Comparison of ENCODE assay signal across 8 mouse cellular contexts in genomic region chr10:41489294-41489693, GRCm38 (mm10). TPM values are rescaled to one million over a fixed set of nuclear protein-coding genes. Genes with fewer than 3 reads are reported as not detected.
A peak's percentile ranks its signal among the peaks of the same experiment; 100 is the strongest.
DNase-seq lines count a peak whose midpoint lies in the region; ATAC-seq and TF ChIP-seq lines count a peak whose summit lies in the region.

No protein-coding gene starts in this region.

- H3K4me1 ChIP-seq in megakaryocyte, embryonic 14.5 days = peaks cover 38% of the 10 kb centered on the region
- H3K4me1 ChIP-seq in hindbrain, embryonic 12.5 days = peaks cover 23% of the 10 kb centered on the region
- H3K4me1 ChIP-seq in limb, embryonic 14.5 days (ENCODE audit: control insufficient read depth, insufficient read depth, low read length) = peaks cover 14% of the 10 kb centered on the region
- peaks cover 24% of the 10 kb centered on the region for H3K4me1 ChIP-seq in stomach, embryonic 14.5 days (ENCODE audit: control insufficient read depth, insufficient read depth, low read length)
- H3K4me1 ChIP-seq in cerebellum, adult 2 months (ENCODE audit: control insufficient read depth, insufficient read depth, low read length) = peaks cover 7% of the 10 kb centered on the region

- no peak for DNase-seq in limb, embryonic 14.5 days (ENCODE audit: low spot score)
- DNase-seq in cerebellum, adult 2 months = no peak
- DNase-seq in layer of hippocampus, adult 18-20 months (ENCODE audit: low spot score in 2 of 2) = no peak
- DNase-seq in urinary bladder, adult 18-20 months (ENCODE audit: low spot score in 2 of 2) = no peak

- peaks cover 54% of the 10 kb centered on the region for H3K27me3 ChIP-seq in megakaryocyte, embryonic 14.5 days (replicated peaks)
- 0 out of 2 replicates have a peak, but pooled peaks cover 3% of the 10 kb centered on the region for H3K27me3 ChIP-seq in hindbrain, embryonic 12.5 days
- H3K27me3 ChIP-seq in limb, embryonic 14.5 days (ENCODE audit: control insufficient read depth, insufficient read depth, low read length) = no peaks in the 10 kb centered on the region
- H3K27me3 ChIP-seq in stomach, embryonic 14.5 days (ENCODE audit: control insufficient read depth, insufficient read depth, low read length) = no peaks in the 10 kb centered on the region
- no peaks in the 10 kb centered on the region for H3K27me3 ChIP-seq in cerebellum, adult 2 months (ENCODE audit: control insufficient read depth, insufficient read depth, low read length)

- no peak overlapping the region for H3K27ac ChIP-seq in hindbrain, embryonic 12.5 days
- no peak overlapping the region for H3K27ac ChIP-seq in limb, embryonic 14.5 days (replicated peaks; ENCODE audit: low read depth, low read length)
- H3K27ac ChIP-seq in stomach, embryonic 14.5 days (ENCODE audit: low read length) = no peak overlapping the region
- H3K27ac ChIP-seq in cerebellum, adult 2 months (ENCODE audit: insufficient read depth, low read length) = no peak overlapping the region

- H3K9ac ChIP-seq in hindbrain, embryonic 12.5 days = peak overlapping the region; percentile 65
- H3K9ac ChIP-seq in limb, embryonic 14.5 days (ENCODE audit: low read depth, low read length, severe bottlenecking) = peak overlapping the region; percentile 73
- peak overlapping the region; percentile 58; the same call in 1 of the 2 replicates for H3K9ac ChIP-seq in stomach, embryonic 14.5 days (replicated peaks; ENCODE audit: low read depth, low read length)

- TF ChIP-seq POLR2A in limb, embryonic 14.5 days (IDR thresholded peaks at IDR 0.05; ENCODE audit: borderline replicate concordance, extremely low read depth, insufficient read depth, insufficient read length) = no peak
- TF ChIP-seq POLR2A in cerebellum, adult 2 months (IDR thresholded peaks at IDR 0.05; ENCODE audit: borderline replicate concordance, insufficient read depth, low read length) = no peak

- no peaks in the 10 kb centered on the region for H3K9me3 ChIP-seq in megakaryocyte, embryonic 14.5 days
- H3K9me3 ChIP-seq in hindbrain, embryonic 12.5 days (replicated peaks) = no peaks in the 10 kb centered on the region
- no peaks in the 10 kb centered on the region for H3K9me3 ChIP-seq in limb, embryonic 14.5 days (ENCODE audit: control insufficient read depth, low read length)
- H3K9me3 ChIP-seq in stomach, embryonic 14.5 days (ENCODE audit: control insufficient read depth, low read depth, low read length) = no peaks in the 10 kb centered on the region

- ATAC-seq in megakaryocyte, adult 5-6 weeks (ENCODE audit: poor library complexity, severe bottlenecking) = no peak
- ATAC-seq in hindbrain, embryonic 12.5 days (ENCODE audit: low FRiP score) = no peak
- no peak for ATAC-seq in limb, embryonic 14.5 days (ENCODE audit: low FRiP score, low read depth)
- no peak for ATAC-seq in stomach, embryonic 14.5 days (ENCODE audit: insufficient number of reproducible peaks, insufficient read depth, low FRiP score, low read depth)

- H3K4me2 ChIP-seq in hindbrain, embryonic 12.5 days (replicated peaks) = peak overlapping the region; percentile 99
- peak overlapping the region; percentile 100 for H3K4me2 ChIP-seq in limb, embryonic 14.5 days (replicated peaks; ENCODE audit: low read depth, low read length, severe bottlenecking)
- peak overlapping the region; percentile 99 for H3K4me2 ChIP-seq in stomach, embryonic 14.5 days (replicated peaks; ENCODE audit: low read depth, low read length)

- WGBS in hindbrain, embryonic 12.5 days = 32% methylated on average over 8 of the region's 8 CpGs
- WGBS in limb, embryonic 14.5 days = 17% methylated on average over 8 of the region's 8 CpGs
- 21% methylated on average over 8 of the region's 8 CpGs for WGBS in stomach, embryonic 14.5 days
- WGBS in cerebellum, adult 2 months = 57% methylated on average over 8 of the region's 8 CpGs

- H3K36me3 ChIP-seq in megakaryocyte, embryonic 14.5 days (replicated peaks; ENCODE audit: low read length) = peaks cover 40% of the 10 kb centered on the region
- H3K36me3 ChIP-seq in hindbrain, embryonic 12.5 days = peaks cover 35% of the 10 kb centered on the region
- peaks cover 40% of the 10 kb centered on the region for H3K36me3 ChIP-seq in limb, embryonic 14.5 days (ENCODE audit: control insufficient read depth, insufficient read depth, low read length)
- H3K36me3 ChIP-seq in stomach, embryonic 14.5 days (ENCODE audit: control insufficient read depth, insufficient read depth, low read length) = peaks cover 16% of the 10 kb centered on the region; the same call in 1 of the 2 replicates

- peak overlapping the region; percentile 95 for H3K4me3 ChIP-seq in megakaryocyte, embryonic 14.5 days (replicated peaks)
- peak overlapping the region; percentile 58 for H3K4me3 ChIP-seq in hindbrain, embryonic 12.5 days
- peak overlapping the region; percentile 62 for H3K4me3 ChIP-seq in limb, embryonic 14.5 days (replicated peaks; ENCODE audit: low read length)
- H3K4me3 ChIP-seq in stomach, embryonic 14.5 days (ENCODE audit: low read depth, low read length) = peak overlapping the region; percentile 74
- no peak overlapping the region for H3K4me3 ChIP-seq in cerebellum, adult 2 months (replicated peaks; ENCODE audit: insufficient read depth, low read depth, low read length)

- no peak for TF ChIP-seq CTCF in cerebellum, adult 2 months (IDR thresholded peaks at IDR 0.05; ENCODE audit: borderline replicate concordance, insufficient read depth, low read depth, low read length)

RNA-seq across cellular contexts. Expression of gene Smpd2, which starts 0.9 kb away (rescaled TPM):
- 9.3 and 13.7 TPM in 2 replicates for polyA plus RNA-seq in megakaryocyte, embryonic 14.5 days (2012; ENCODE audit: insufficient read depth, low replicate concordance)
- 9.4 and 14.3 TPM in 2 replicates for total RNA-seq in megakaryocyte, adult 5-6 weeks (2015)
- total RNA-seq in megakaryocyte, adult 5-6 weeks (2017) = 10.9 and 11.3 TPM in 2 replicates
- 41.4 and 42.8 TPM in 2 replicates for polyA plus RNA-seq in hindbrain, embryonic 12.5 days (2016; fragmentation: Nextera tagmentation; extraction: Ambion mirVana)
- polyA plus RNA-seq in limb, embryonic 14.5 days (2012; rRNA removed) = 75.2 and 86.8 TPM in 2 replicates
- 46.2 and 49.8 TPM in 2 replicates for polyA plus RNA-seq in limb, embryonic 14.5 days (2014; fragmentation: Nextera tagmentation; extraction: Ambion mirVana)
- 55.1 and 59.6 TPM in 2 replicates for polyA plus RNA-seq in stomach, embryonic 14.5 days (2014; fragmentation: Nextera tagmentation; extraction: Ambion mirVana)
- polyA plus RNA-seq in cerebellum, adult 2 months (2012; rRNA removed) = 36.0 and 38.4 TPM in 2 replicates
- total RNA-seq in layer of hippocampus, adult 18-20 months (2021) = 10 to 100 TPM; 18.7 to 21.8 TPM

RNA-seq across cellular contexts. Expression of gene Ppil6, which starts 0.9 kb away (rescaled TPM):
- not detected in 2 replicates for polyA plus RNA-seq in megakaryocyte, embryonic 14.5 days (2012; ENCODE audit: insufficient read depth, low replicate concordance)
- 1.2 and 1.3 TPM in 2 replicates for total RNA-seq in megakaryocyte, adult 5-6 weeks (2015)
- not detected in 2 replicates for total RNA-seq in megakaryocyte, adult 5-6 weeks (2017)
- 2.6 and 3.8 TPM in 2 replicates for polyA plus RNA-seq in hindbrain, embryonic 12.5 days (2016; fragmentation: Nextera tagmentation; extraction: Ambion mirVana)
- 0.29 and 0.58 TPM in 2 replicates for polyA plus RNA-seq in limb, embryonic 14.5 days (2012; rRNA removed)
- polyA plus RNA-seq in limb, embryonic 14.5 days (2014; fragmentation: Nextera tagmentation; extraction: Ambion mirVana) = 0.52 and 1.1 TPM in 2 replicates
- polyA plus RNA-seq in stomach, embryonic 14.5 days (2014; fragmentation: Nextera tagmentation; extraction: Ambion mirVana) = 1.8 and 2.2 TPM in 2 replicates
- polyA plus RNA-seq in cerebellum, adult 2 months (2012; rRNA removed) = 3.5 and 4.4 TPM in 2 replicates
- total RNA-seq in layer of hippocampus, adult 18-20 months (2021) = 1 to 10 TPM; 3.7 to 5.6 TPM

RNA-seq across cellular contexts. Expression of gene Mical1, which starts 13.2 kb away (rescaled TPM):
- 4.7 and 17.3 TPM in 2 replicates for polyA plus RNA-seq in megakaryocyte, embryonic 14.5 days (2012; ENCODE audit: insufficient read depth, low replicate concordance)
- total RNA-seq in megakaryocyte, adult 5-6 weeks (2015) = 48.0 and 57.5 TPM in 2 replicates
- 59.9 and 60.7 TPM in 2 replicates for total RNA-seq in megakaryocyte, adult 5-6 weeks (2017)
- polyA plus RNA-seq in hindbrain, embryonic 12.5 days (2016; fragmentation: Nextera tagmentation; extraction: Ambion mirVana) = 42.6 and 46.8 TPM in 2 replicates
- 53.8 and 66.0 TPM in 2 replicates for polyA plus RNA-seq in limb, embryonic 14.5 days (2012; rRNA removed)
- 39.5 and 40.2 TPM in 2 replicates for polyA plus RNA-seq in limb, embryonic 14.5 days (2014; fragmentation: Nextera tagmentation; extraction: Ambion mirVana)
- polyA plus RNA-seq in stomach, embryonic 14.5 days (2014; fragmentation: Nextera tagmentation; extraction: Ambion mirVana) = 39.3 and 42.8 TPM in 2 replicates
- polyA plus RNA-seq in cerebellum, adult 2 months (2012; rRNA removed) = 11.1 and 11.3 TPM in 2 replicates
- 10 to 100 TPM; 15.2 to 18.0 TPM for total RNA-seq in layer of hippocampus, adult 18-20 months (2021)

RNA-seq across cellular contexts. Expression of gene Cd164, which starts 29.9 kb away (rescaled TPM):
- 56.7 and 184 TPM in 2 replicates for polyA plus RNA-seq in megakaryocyte, embryonic 14.5 days (2012; ENCODE audit: insufficient read depth, low replicate concordance)
- 161 and 188 TPM in 2 replicates for total RNA-seq in megakaryocyte, adult 5-6 weeks (2015)
- total RNA-seq in megakaryocyte, adult 5-6 weeks (2017) = 115 and 135 TPM in 2 replicates
- 106 and 118 TPM in 2 replicates for polyA plus RNA-seq in hindbrain, embryonic 12.5 days (2016; fragmentation: Nextera tagmentation; extraction: Ambion mirVana)
- polyA plus RNA-seq in limb, embryonic 14.5 days (2012; rRNA removed) = 160 and 192 TPM in 2 replicates
- 200 and 209 TPM in 2 replicates for polyA plus RNA-seq in limb, embryonic 14.5 days (2014; fragmentation: Nextera tagmentation; extraction: Ambion mirVana)
- polyA plus RNA-seq in stomach, embryonic 14.5 days (2014; fragmentation: Nextera tagmentation; extraction: Ambion mirVana) = 178 and 202 TPM in 2 replicates
- polyA plus RNA-seq in cerebellum, adult 2 months (2012; rRNA removed) = 73.1 and 74.1 TPM in 2 replicates
- 10 to 100 TPM; 60.7 to 68.2 TPM for total RNA-seq in layer of hippocampus, adult 18-20 months (2021)

RNA-seq across cellular contexts. Expression of gene Zbtb24, which starts 39.1 kb away (rescaled TPM):
- polyA plus RNA-seq in megakaryocyte, embryonic 14.5 days (2012; ENCODE audit: insufficient read depth, low replicate concordance) = 2.4 and 3.3 TPM in 2 replicates
- total RNA-seq in megakaryocyte, adult 5-6 weeks (2015) = 9.3 and 12.6 TPM in 2 replicates
- 22.3 and 26.2 TPM in 2 replicates for total RNA-seq in megakaryocyte, adult 5-6 weeks (2017)
- 22.1 and 22.6 TPM in 2 replicates for polyA plus RNA-seq in hindbrain, embryonic 12.5 days (2016; fragmentation: Nextera tagmentation; extraction: Ambion mirVana)
- 21.3 and 22.2 TPM in 2 replicates for polyA plus RNA-seq in limb, embryonic 14.5 days (2012; rRNA removed)
- 19.0 and 22.3 TPM in 2 replicates for polyA plus RNA-seq in limb, embryonic 14.5 days (2014; fragmentation: Nextera tagmentation; extraction: Ambion mirVana)
- 16.7 and 19.2 TPM in 2 replicates for polyA plus RNA-seq in stomach, embryonic 14.5 days (2014; fragmentation: Nextera tagmentation; extraction: Ambion mirVana)
- polyA plus RNA-seq in cerebellum, adult 2 months (2012; rRNA removed) = 19.2 and 20.0 TPM in 2 replicates
- 10 to 100 TPM; 18.5 to 22.2 TPM for total RNA-seq in layer of hippocampus, adult 18-20 months (2021)
